In the genomic region with DNA sequence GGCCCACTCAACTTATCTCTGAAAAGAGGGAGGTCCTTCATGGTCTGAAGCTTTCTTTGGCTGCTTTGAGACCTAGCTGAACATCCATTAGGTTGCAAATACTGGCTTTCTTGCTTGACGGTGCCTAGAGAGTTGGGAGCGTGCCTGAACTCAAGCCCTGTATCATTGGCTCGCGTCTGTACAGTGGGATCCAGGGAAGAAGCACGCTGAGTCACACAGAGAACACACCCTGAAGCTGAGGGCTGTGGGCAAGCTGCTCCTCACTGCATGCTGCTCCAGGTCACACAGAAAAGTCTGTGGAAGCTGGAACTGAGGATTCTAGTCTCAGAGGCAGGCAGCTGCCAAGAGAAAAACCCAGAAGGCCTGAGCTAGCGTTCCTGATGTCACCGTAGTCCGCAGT, we compare ENCODE assay signal across 24 mouse cellular contexts.
DNase-seq lines count a peak whose midpoint lies in the region; ATAC-seq lines count a peak whose summit lies in the region.
"Had no signal": no experiment of that assay in that cellular context is flagged by ENCODE, and none has a peak within 500 bp of the region (broad histone marks: within the 10 kb centered on the region; RNA-seq: fewer than 3 reads in every experiment).

No protein-coding gene starts in this region.

- 80% methylated on average over 8 of the region's 8 CpGs for WGBS in heart, embryonic 11.5 days (ENCODE audit: insufficient replicate concordance)

- no peak for ATAC-seq in heart, embryonic 11.5 days (replicated peaks; ENCODE audit: insufficient number of reproducible peaks, low FRiP score, low TSS enrichment)
- ATAC-seq: forebrain, embryonic 16.5 days; intestine, postnatal 0 days; liver, embryonic 12.5 days had no signal

- H3K36me3 ChIP-seq in heart, embryonic 11.5 days (ENCODE audit: control insufficient read depth, insufficient read depth, low read length): no peaks in the 10 kb centered on the region
- H3K36me3 ChIP-seq: embryonic facial prominence, embryonic 10.5 days; forebrain, embryonic 10.5 days; hindbrain, embryonic 12.5 days; limb, embryonic 13.5 days; liver, embryonic 12.5 days had no signal

- no peaks in the 10 kb centered on the region for H3K9me3 ChIP-seq in heart, embryonic 11.5 days (replicated peaks; ENCODE audit: control insufficient read depth, low read length)
- H3K9me3 ChIP-seq: embryonic facial prominence, embryonic 10.5 days; forebrain, embryonic 10.5 days; hindbrain, embryonic 12.5 days; limb, embryonic 13.5 days; liver, embryonic 12.5 days had no signal

- H3K4me3 ChIP-seq in heart, embryonic 11.5 days (ENCODE audit: low read depth, low read length): no peak overlapping the region
- H3K4me3 ChIP-seq: embryonic facial prominence, embryonic 10.5 days; forebrain, embryonic 10.5 days; hindbrain, embryonic 12.5 days; layer of hippocampus, adult 2 months; limb, embryonic 13.5 days; liver, embryonic 12.5 days had no signal

- no peak overlapping the region for H3K9ac ChIP-seq in heart, embryonic 11.5 days (ENCODE audit: low read depth, low read length)
- H3K9ac ChIP-seq: hindbrain, embryonic 12.5 days; limb, embryonic 13.5 days; liver, embryonic 12.5 days had no signal

- H3K4me2 ChIP-seq in heart, embryonic 11.5 days: no peak overlapping the region
- H3K4me2 ChIP-seq: hindbrain, embryonic 12.5 days; limb, embryonic 13.5 days; liver, embryonic 12.5 days; midbrain, embryonic 11.5 days had no signal

- peak; percentile 95 for DNase-seq in heart, adult 11 months
- DNase-seq in 3134 (ENCODE audit: extremely low read depth, insufficient read length, low spot score) (peak; percentile 68), NIH3T3 (ENCODE audit: low read depth) (peak; percentile 78)
- DNase-seq in heart, postnatal 25 days (ENCODE audit: low spot score): peak; percentile 31
- DNase-seq in layer of hippocampus, postnatal 10 days (ENCODE audit: low spot score in 2 of 2): no peak
- no peak for DNase-seq in retina, postnatal 1 day
- DNase-seq: adrenal gland, postnatal 36 days; cerebellum, adult 11-12 months; cerebellum, postnatal 10 days; kidney, postnatal 25 days; lung, adult 18-20 months; lung, postnatal 14 days; right cerebral cortex, postnatal 14 days; thymus, postnatal 14 days had no signal

- intact Hi-C loops in heart, postnatal 25 days (cut with DNase I): no loop called here

- H3K27me3 ChIP-seq in heart, embryonic 11.5 days (ENCODE audit: control insufficient read depth, insufficient read depth, low read length): no peaks in the 10 kb centered on the region
- H3K27me3 ChIP-seq: hindbrain, embryonic 12.5 days; limb, embryonic 13.5 days; liver, embryonic 12.5 days had no signal

- no peak overlapping the region for H3K27ac ChIP-seq in heart, embryonic 11.5 days (ENCODE audit: low read depth, low read length)
- H3K27ac ChIP-seq: embryonic facial prominence, embryonic 10.5 days; forebrain, embryonic 10.5 days; hindbrain, embryonic 12.5 days; layer of hippocampus, adult 2 months; limb, embryonic 13.5 days; liver, embryonic 12.5 days had no signal

- H3K4me1 ChIP-seq in heart, embryonic 11.5 days (ENCODE audit: control insufficient read depth, insufficient read depth, low read length): no peaks in the 10 kb centered on the region
- H3K4me1 ChIP-seq: embryonic facial prominence, embryonic 10.5 days; forebrain, embryonic 10.5 days; hindbrain, embryonic 12.5 days; limb, embryonic 13.5 days; liver, embryonic 12.5 days had no signal

Comparison
In these comparisons a context has a peak if more than half of its experiments do, and no peak if none do; other contexts are left out.
1. DNase-seq: peak in heart, adult 11 months (single experiment), 3134 (single experiment), NIH3T3 (single experiment) and heart, postnatal 25 days (single experiment); none in layer of hippocampus, postnatal 10 days (0 of 2) and retina, postnatal 1 day (single experiment).